Mouse (Mus musculus) gonadal fat pad, adult 2 months (tissue): ENCODE measurements around the gene Got1. TPM values are rescaled to one million over a fixed set of nuclear protein-coding genes. Genes with fewer than 3 reads are reported as not detected.

Experiments
- polyA plus RNA-seq: library from polyadenylated mRNA; depleted of rRNA; stranded (reverse); fragments of >200 nt; gene quantifications from 2 replicates; pipeline ENCODE4 v1.2.3, GENCODE M21; 2012; rRNA removed

The Got1 gene
- polyA plus RNA-seq, 1 experiment: 17.5 TPM

Other genes with a start within 250 kb of the Got1 start
- 0.24 and 0.27 TPM in 2 replicates for gene Hpse2, start 136.2 kb downstream of the Got1 start, polyA plus RNA-seq
- gene Cnnm1, start 84.2 kb downstream of the Got1 start, polyA plus RNA-seq: 0.50 and 1.4 TPM in 2 replicates
- gene Nkx2-3, start 87.7 kb upstream of the Got1 start, polyA plus RNA-seq: 0.04 TPM in 1 of 2 replicates, not detected in the other
- 82.7 and 91.0 TPM in 2 replicates for gene Slc25a28, start 150.3 kb upstream of the Got1 start, polyA plus RNA-seq
- gene Entpd7, start 165.1 kb upstream of the Got1 start, polyA plus RNA-seq: 12.3 and 16.8 TPM in 2 replicates
- 9.6 and 10.3 TPM in 2 replicates for gene Cutc, start 228.4 kb upstream of the Got1 start, polyA plus RNA-seq
- 31.0 and 38.4 TPM in 2 replicates for gene Cox15, start 228.4 kb upstream of the Got1 start, polyA plus RNA-seq